Mouse (Mus musculus) liver, embryonic 13.5 days (tissue): ENCODE data around the gene Acoxl. TPM values are rescaled to one million over a fixed set of nuclear protein-coding genes. Genes with fewer than 3 reads are reported as not detected.
A peak's percentile ranks its signal among the peaks of the same experiment; 100 is the strongest.

Experiments
- ATAC-seq: fragments of 200-750 bp; cut with Nextera tagmentation; 2 replicates; pipeline ENCODE4 v1.8.0; 2017; ENCODE audit warnings: low read depth, mild to moderate bottlenecking, moderate number of reproducible peaks, moderate library complexity
- DNase-seq: peaks from one replicate; pipeline ENCODE4 v3.0.0; 2022
- H3K27ac ChIP-seq: fragments of 300-500 bp; sonication (generic); 2 replicates; pipeline ENCODE4 v1.5.1; 2015; ENCODE audit warnings: moderate library complexity, mild to moderate bottlenecking, inconsistent platforms
- H3K27me3 ChIP-seq: fragments of 300-500 bp; sonication (generic); 2 replicates; pipeline ENCODE4 v1.6.1; 2015; ENCODE audit warnings: mild to moderate bottlenecking, inconsistent platforms
- H3K36me3 ChIP-seq: fragments of 300-500 bp; sonication (generic); 2 replicates; pipeline ENCODE4 v1.6.1; 2015; ENCODE audit warnings: mild to moderate bottlenecking, inconsistent platforms
- H3K4me1 ChIP-seq: fragments of 300-500 bp; sonication (generic); replicated peaks from 2 replicates; pipeline ENCODE4 v1.6.1; 2015; ENCODE audit warnings: inconsistent platforms
- H3K4me2 ChIP-seq: fragments of 300-500 bp; sonication (generic); 2 replicates; pipeline ENCODE4 v1.6.1; 2015; ENCODE audit warnings: inconsistent platforms, mild to moderate bottlenecking, moderate library complexity
- H3K4me3 ChIP-seq: fragments of 300-500 bp; sonication (generic); replicated peaks from 2 replicates; pipeline ENCODE4 v1.5.1; 2015; ENCODE audit warnings: mild to moderate bottlenecking, inconsistent platforms
- H3K9ac ChIP-seq: fragments of 300-500 bp; sonication (generic); 2 replicates; pipeline ENCODE4 v1.6.1; 2015; ENCODE audit warnings: mild to moderate bottlenecking, inconsistent platforms
- H3K9me3 ChIP-seq: fragments of 300-500 bp; sonication (generic); replicated peaks from 2 replicates; pipeline ENCODE4 v1.6.1; 2016; ENCODE audit warnings: inconsistent platforms
- WGBS: fragments of 180-500 bp; shearing (Covaris S2); methylation state at CpG from one replicate; pipeline ENCODE4 v1.1.7; 2015; ENCODE audit not compliant: insufficient replicate concordance; 5-methylcytosine and 5-hydroxymethylcytosine counted together
- polyA plus RNA-seq: library from polyadenylated mRNA; unstranded; fragments of >200 nt; fragmentation: Nextera tagmentation; extraction: Ambion mirVana; gene quantifications from 2 replicates; pipeline ENCODE4 v1.2.1, GENCODE M21; 2015

The Acoxl gene
- polyA plus RNA-seq, 1 experiment from 2014 or later = not detected

DNA sequence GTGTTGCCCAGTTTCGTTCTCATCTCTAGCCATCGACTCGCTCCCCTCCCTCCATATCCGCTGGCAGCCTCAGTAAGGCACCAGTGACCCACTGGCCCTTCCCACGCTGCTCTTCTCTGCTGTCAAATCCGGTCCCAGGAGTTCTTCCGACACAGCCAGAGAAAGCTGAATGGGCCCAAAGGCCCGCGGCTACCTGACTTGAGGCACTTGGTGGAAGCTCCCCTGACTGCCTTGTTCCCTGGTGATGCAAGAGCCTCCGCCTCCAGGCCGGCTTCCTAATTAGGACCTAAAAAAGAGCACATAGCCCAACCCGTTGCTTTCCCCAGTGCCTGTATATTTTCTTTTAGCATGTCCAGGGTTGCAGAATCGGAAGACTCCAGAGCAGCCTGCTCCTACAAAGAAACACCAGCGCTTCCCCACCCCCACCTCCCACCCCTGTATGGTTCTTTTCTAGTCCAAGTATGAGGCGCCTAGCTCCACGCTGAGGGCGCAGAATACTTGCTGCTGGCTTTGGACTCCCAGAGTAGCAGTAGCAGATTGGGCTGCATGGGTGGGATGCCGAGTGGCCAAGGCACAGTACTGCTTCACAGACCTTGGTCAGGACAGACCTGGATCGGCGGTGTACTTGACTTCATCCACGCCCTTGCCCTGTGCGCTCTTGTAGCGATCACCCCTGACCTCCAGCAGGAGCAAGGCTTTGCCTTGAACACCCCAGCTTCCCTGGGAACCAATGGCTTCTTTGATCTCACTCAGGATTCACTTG, 285.4 kb downstream of the Acoxl start:
- Histone ChIP-seq H3K27me3 (peaks cover 66% of the 10 kb centered on the region), H3K36me3 (peaks cover 5% of the 10 kb centered on the region; the same call in 1 of the 2 replicates), H3K9ac (no peak overlapping the region), H3K4me3 (peak overlapping the region; percentile 81), H3K27ac (no peak overlapping the region), H3K4me1 (peaks cover 58% of the 10 kb centered on the region), H3K9me3 (no peaks in the 10 kb centered on the region), H3K4me2 (peak overlapping the region; percentile 99)
- 4% methylated on average over 23 of the region's 23 CpGs for WGBS
- ATAC-seq (no peak), DNase-seq (no peak)

DNA sequence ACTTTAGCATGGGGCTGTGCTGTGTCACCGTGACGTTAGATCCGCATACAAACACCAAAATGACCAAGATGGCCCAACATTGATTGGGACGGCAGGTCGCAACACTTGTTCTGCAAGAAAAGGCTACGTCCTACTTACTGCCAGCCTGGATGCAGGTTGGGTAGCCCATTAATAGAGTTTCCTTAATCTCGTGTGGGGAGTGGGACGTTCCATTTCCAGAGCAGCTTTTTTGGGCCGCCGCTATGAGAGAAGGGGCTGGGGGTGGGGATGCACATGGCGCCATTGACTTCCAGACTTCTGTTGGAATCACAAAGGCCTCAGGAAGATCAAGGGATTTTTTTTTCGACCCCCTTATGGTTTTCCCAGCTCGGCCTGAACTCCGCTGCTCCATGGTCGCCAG, 286.0 kb downstream of the Acoxl start:
- 5% methylated on average over 15 of the region's 15 CpGs for WGBS
- Histone ChIP-seq H3K9me3 (no peaks in the 10 kb centered on the region), H3K4me3 (peak overlapping the region; percentile 81), H3K9ac (no peak overlapping the region), H3K4me1 (peaks cover 58% of the 10 kb centered on the region), H3K36me3 (peaks cover 11% of the 10 kb centered on the region; the same call in 1 of the 2 replicates), H3K4me2 (peak overlapping the region; percentile 99), H3K27ac (no peak overlapping the region), H3K27me3 (peaks cover 66% of the 10 kb centered on the region)
- ATAC-seq (no peak), DNase-seq (no peak)

GRCm38 (mm10) chr2:128125635-128126470, 287.2 kb downstream of the Acoxl start, which contains the start of gene Bcl2l11:
TSS of gene Bcl2l11 (plus strand) at chr2:128126038.
- under 1% methylated on average over 73 of the region's 76 CpGs for WGBS
- Histone ChIP-seq H3K36me3 (peaks cover 16% of the 10 kb centered on the region; the same call in 1 of the 2 replicates), H3K9ac (peak within 1 kb of the TSS; percentile 83), H3K27ac (peak within 1 kb of the TSS; percentile 75), H3K4me2 (peak within 1 kb of the TSS; percentile 99), H3K4me3 (peak within 1 kb of the TSS; percentile 81), H3K4me1 (peaks cover 61% of the 10 kb centered on the region), H3K27me3 (peaks cover 58% of the 10 kb centered on the region), H3K9me3 (no peaks in the 10 kb centered on the region)
- ATAC-seq (peak; percentile 68), DNase-seq (peak; percentile 90)

- Histone ChIP-seq H3K9ac (peak overlapping the region; percentile 83), H3K9me3 (no peaks in the 10 kb centered on the region), H3K4me2 (peak overlapping the region; percentile 99), H3K36me3 (peaks cover 23% of the 10 kb centered on the region), H3K4me3 (peak overlapping the region; percentile 81), H3K4me1 (peaks cover 64% of the 10 kb centered on the region), H3K27me3 (peaks cover 50% of the 10 kb centered on the region), H3K27ac (peak overlapping the region; percentile 75)
- under 1% methylated on average over 35 of the region's 35 CpGs for WGBS
- 0 out of 2 replicates have a peak, but pooled peaks have one; percentile 0 for ATAC-seq
- DNase-seq = no peak
Measured at GRCm38 (mm10) chr2:128126591-128127051, 287.9 kb downstream of the Acoxl start.

GRCm38 (mm10) chr2:128127121-128127671, 288.5 kb downstream of the Acoxl start:
- Histone ChIP-seq H3K4me2 (peak overlapping the region; percentile 99), H3K4me3 (peak overlapping the region; percentile 81), H3K4me1 (peaks cover 65% of the 10 kb centered on the region), H3K9ac (peak overlapping the region; percentile 83), H3K27ac (peak overlapping the region; percentile 75), H3K36me3 (peaks cover 26% of the 10 kb centered on the region), H3K27me3 (peaks cover 45% of the 10 kb centered on the region), H3K9me3 (no peaks in the 10 kb centered on the region)
- DNase-seq (peak; percentile 94), ATAC-seq (peak; percentile 91)
- WGBS = under 1% methylated on average over 67 of the region's 67 CpGs

- WGBS = under 1% methylated on average over 46 of the region's 48 CpGs
- Histone ChIP-seq H3K4me1 (peaks cover 62% of the 10 kb centered on the region), H3K4me2 (peak overlapping the region; percentile 99), H3K27ac (peak overlapping the region; percentile 65), H3K9me3 (no peaks in the 10 kb centered on the region), H3K9ac (peak overlapping the region; percentile 83), H3K27me3 (peaks cover 39% of the 10 kb centered on the region), H3K4me3 (peak overlapping the region; percentile 81), H3K36me3 (peaks cover 29% of the 10 kb centered on the region)
- DNase-seq (peak; percentile 53), ATAC-seq (peak; percentile 19; the same call in 1 of the 2 replicates)
Measured at GRCm38 (mm10) chr2:128127691-128128292, 289.1 kb downstream of the Acoxl start.

- no peaks in the 10 kb centered on the region for H3K9me3 ChIP-seq
- peak overlapping the region; percentile 81 for H3K4me3 ChIP-seq
- peak overlapping the region; percentile 83; the same call in 1 of the 2 replicates for H3K9ac ChIP-seq
- H3K27ac ChIP-seq = no peak overlapping the region
- H3K36me3 ChIP-seq = peaks cover 33% of the 10 kb centered on the region
- peak overlapping the region; percentile 99 for H3K4me2 ChIP-seq
- no peak for DNase-seq
- ATAC-seq = no peak
- 71% methylated on average over 10 of the region's 10 CpGs for WGBS
- H3K27me3 ChIP-seq = peaks cover 31% of the 10 kb centered on the region
- H3K4me1 ChIP-seq = peaks cover 56% of the 10 kb centered on the region
Measured at GRCm38 (mm10) chr2:128128532-128128931, 289.9 kb downstream of the Acoxl start.

GRCm38 (mm10) chr2:128131503-128131902, 292.8 kb downstream of the Acoxl start:
- Histone ChIP-seq H3K9ac (no peak overlapping the region), H3K4me1 (peaks cover 38% of the 10 kb centered on the region), H3K27ac (no peak overlapping the region), H3K36me3 (peaks cover 47% of the 10 kb centered on the region), H3K27me3 (peaks cover 8% of the 10 kb centered on the region; the same call in 1 of the 2 replicates), H3K4me2 (no peak overlapping the region), H3K9me3 (no peaks in the 10 kb centered on the region), H3K4me3 (no peak overlapping the region)
- DNase-seq (no peak), ATAC-seq (no peak)
- WGBS = 86% methylated on average over 11 of the region's 11 CpGs

DNA sequence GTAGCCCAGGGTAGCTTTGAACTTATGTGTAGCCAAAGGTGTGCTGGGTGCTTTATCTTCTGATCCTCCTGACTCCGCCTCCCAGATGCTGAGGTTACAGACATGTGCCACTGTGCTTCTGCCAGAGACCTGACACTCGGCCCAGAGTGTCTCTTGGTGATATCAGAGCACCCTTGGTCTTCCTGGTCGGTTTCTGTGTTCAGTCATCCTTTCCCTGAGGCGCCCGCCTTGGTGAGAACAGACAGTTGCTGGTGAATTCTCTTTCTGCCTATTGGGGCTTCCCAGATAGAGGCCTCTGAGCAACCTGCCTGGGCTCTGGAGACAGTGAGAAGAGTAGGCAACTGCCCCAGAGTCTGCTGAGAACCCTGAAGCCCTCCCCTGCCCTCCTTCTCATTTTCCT, 294.0 kb downstream of the Acoxl start:
- DNase-seq (no peak), ATAC-seq (no peak)
- H3K27ac ChIP-seq = no peak overlapping the region
- H3K4me1 ChIP-seq = peaks cover 40% of the 10 kb centered on the region
- H3K4me3 ChIP-seq = no peak overlapping the region
- H3K9ac ChIP-seq = no peak overlapping the region
- H3K9me3 ChIP-seq = no peaks in the 10 kb centered on the region
- WGBS = 52% methylated on average over 5 of the region's 5 CpGs
- peaks cover 50% of the 10 kb centered on the region for H3K36me3 ChIP-seq
- no peak overlapping the region for H3K4me2 ChIP-seq
- H3K27me3 ChIP-seq = peaks cover 8% of the 10 kb centered on the region; the same call in 1 of the 2 replicates

GRCm38 (mm10) chr2:128133865-128134264, 295.2 kb downstream of the Acoxl start:
- Histone ChIP-seq H3K27ac (no peak overlapping the region), H3K4me2 (no peak overlapping the region), H3K4me1 (peaks cover 29% of the 10 kb centered on the region), H3K9me3 (no peaks in the 10 kb centered on the region), H3K9ac (no peak overlapping the region), H3K27me3 (no peaks in the 10 kb centered on the region), H3K4me3 (no peak overlapping the region), H3K36me3 (peaks cover 51% of the 10 kb centered on the region)
- no peak for DNase-seq
- ATAC-seq = no peak
